Mouse (Mus musculus) liver, adult 2 months (tissue): Measurements from ENCODE around the gene Psrc1.

Source experiments
- CTCF ChIP-seq: fragments of 200-500 bp; IDR thresholded peaks from 2 replicates; pipeline ENCODE4 v1.5.1; 2011; ENCODE audit warnings: low read depth, low read length, control low read depth
- POLR2A ChIP-seq: fragments of 200-500 bp; IDR thresholded peaks from 2 replicates; pipeline ENCODE4 v1.6.1; 2011; ENCODE audit warnings: low read length, control low read depth; ENCODE audit not compliant: insufficient read depth; ENCODE audit errors: extremely low read depth

GRCm38 (mm10) chr3:108342185-108342584 lies 41.5 kb upstream of the Psrc1 start:
- no peak for TF ChIP-seq POLR2A
- no peak for TF ChIP-seq CTCF
